Mouse (Mus musculus) left cerebral cortex, adult 8-10 months (tissue): ENCODE results near the gene Asic1. TPM values are rescaled to one million over a fixed set of nuclear protein-coding genes. Genes with fewer than 3 reads are reported as not detected.

ENCODE experiments used
- total RNA-seq, 4 experiments: library from RNA; stranded (reverse); gene quantifications; 2 replicates each; pipeline ENCODE4 v1.2.4; 2022

The Asic1 gene
- total RNA-seq, 4 experiments from 2014 or later: 68.4 to 78.4 (median 74.8) TPM

Other genes with a start within 250 kb of the Asic1 start
- gene Nckap5l, start 212.6 kb upstream of the Asic1 start, total RNA-seq: 10 to 100 TPM; 19.1 to 22.9 (median 19.5) TPM
- gene Bcdin3d, start 195.6 kb upstream of the Asic1 start, total RNA-seq: 1 to 10 TPM; 4.5 to 6.2 (median 6.2) TPM
- gene Faim2, start 142.2 kb upstream of the Asic1 start, total RNA-seq: 100 to 1,000 TPM; 421 to 457 (median 452) TPM
- under 1 TPM in 1 of 4 experiments, not detected in 3; 0.39 TPM for gene Aqp2, start 91.3 kb upstream of the Asic1 start, total RNA-seq
- under 1 TPM in 3 of 4 experiments, not detected in 1; 0.35 to 0.51 (median 0.46) TPM for gene Aqp5, start 79.6 kb upstream of the Asic1 start, total RNA-seq
- gene Aqp6, start 69.0 kb upstream of the Asic1 start, total RNA-seq: 1 to 10 TPM in 2 of 4 experiments, under 1 TPM in 2; 0.42 to 1.1 (median 0.77) TPM
- gene Racgap1, start 18.7 kb upstream of the Asic1 start, total RNA-seq: 10 to 100 TPM in 2 of 4 experiments, 1 to 10 TPM in 2; 9.3 to 11.5 (median 10.2) TPM
- 100 to 1,000 TPM; 152 to 159 (median 156) TPM for gene Smarcd1, start 31.8 kb downstream of the Asic1 start, total RNA-seq
- 1 to 10 TPM; 3.4 to 9.2 (median 4.9) TPM for gene Gm17349, start 35.1 kb downstream of the Asic1 start, total RNA-seq
- gene Gpd1, start 47.1 kb downstream of the Asic1 start, total RNA-seq: 10 to 100 TPM; 72.7 to 86.4 (median 80.4) TPM
- gene Cox14, start 55.2 kb downstream of the Asic1 start, total RNA-seq: 100 to 1,000 TPM; 113 to 131 (median 118) TPM
- gene Cers5, start 102.5 kb downstream of the Asic1 start, total RNA-seq: 10 to 100 TPM; 31.1 to 37.2 (median 33.9) TPM
- 10 to 100 TPM in 3 of 4 experiments, 1 to 10 TPM in 1; 8.6 to 12.5 (median 10.2) TPM for gene Lima1, start 205.1 kb downstream of the Asic1 start, total RNA-seq